Mouse (Mus musculus) layer of hippocampus, postnatal 36 days (tissue): ENCODE results near the gene Pfdn2. TPM values are rescaled to one million over a fixed set of nuclear protein-coding genes. Genes with fewer than 3 reads are reported as not detected.
"Not testable (repeated sequence)": the region's sequence is repeated elsewhere in the genome, so short reads cannot be mapped to it uniquely, and the experiment has no call there.

Experiments used
- DNase-seq, 2 experiments: peaks; one replicate each; pipeline ENCODE4 v3.0.0; 2022
- total RNA-seq, 2 experiments: library from RNA; stranded (reverse); gene quantifications; 2 replicates each; pipeline ENCODE4 v1.2.3; 2021

Gene Pfdn2
- 100 to 1,000 TPM; 160 to 166 TPM for total RNA-seq

- DNase-seq = peak; percentile 92
Observed at GRCm38 (mm10) chr1:171345225-171346094, at the start of gene Pfdn2, which contains the start of gene Nit1. Gene Pfdn2 (plus strand): TSS chr1:171345670. Gene Nit1 (minus strand): TSS chr1:171345646.

DNA sequence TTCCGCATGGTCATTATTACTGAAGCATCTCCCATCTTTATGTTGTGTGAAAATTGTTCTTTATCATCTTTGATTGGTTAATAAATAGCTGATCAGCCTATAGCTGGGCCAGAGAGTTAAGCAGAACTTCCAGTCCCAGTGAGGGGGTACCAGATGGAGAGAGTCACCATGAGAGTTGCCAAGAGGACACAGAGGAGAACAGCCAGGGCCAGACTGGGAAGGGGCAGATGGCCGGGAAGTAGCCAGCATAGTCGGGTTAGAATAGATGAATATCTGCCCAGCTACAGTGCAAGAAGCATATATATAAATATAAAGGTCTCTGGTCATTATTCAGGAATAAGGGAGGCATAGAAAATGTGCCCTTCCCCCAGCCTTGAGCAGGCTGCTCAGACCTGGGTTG is 47.2 kb upstream of the Pfdn2 start:
- no peak for DNase-seq

GRCm38 (mm10) chr1:171306157-171306556 is 39.3 kb upstream of the Pfdn2 start:
- DNase-seq = not testable (repeated sequence)

DNA sequence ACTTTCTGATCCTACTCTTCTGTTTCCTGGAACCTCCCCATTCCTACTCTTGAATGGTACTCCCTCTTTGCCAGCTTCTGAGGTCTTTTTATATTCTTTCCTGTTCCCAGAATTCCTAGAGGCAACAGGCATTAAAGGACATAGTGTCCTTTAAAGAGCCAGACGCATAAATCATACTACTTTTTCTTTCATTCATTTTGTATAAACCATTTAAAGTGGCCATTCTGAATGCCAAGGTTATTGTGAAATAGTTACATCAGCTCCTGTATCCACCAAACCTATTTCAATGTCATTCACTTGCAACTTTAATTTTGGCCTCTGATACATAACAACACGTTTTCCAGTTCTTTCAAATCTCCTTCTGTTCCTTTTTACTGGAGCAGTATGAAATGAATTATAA is 36.1 kb upstream of the Pfdn2 start:
- DNase-seq = no peak

DNA sequence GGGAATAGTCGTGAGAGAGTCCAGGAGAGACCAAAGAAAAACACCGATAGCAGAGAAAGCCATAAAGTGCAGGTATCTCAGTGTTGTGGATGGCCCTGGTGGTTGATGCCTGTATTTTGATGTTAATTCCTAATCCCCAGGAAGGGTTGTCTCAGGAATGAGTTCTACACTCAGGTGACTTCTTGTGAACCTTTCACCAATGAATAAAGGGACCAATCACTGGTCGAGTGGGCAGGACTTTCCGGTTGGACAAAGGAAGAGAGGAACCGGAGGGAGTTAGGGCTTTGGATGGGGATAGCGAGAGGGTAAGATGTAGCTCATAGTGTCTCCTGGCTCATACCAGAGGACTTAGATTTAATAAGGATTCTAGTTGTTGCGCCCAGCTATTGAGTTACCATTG is 25.7 kb upstream of the Pfdn2 start:
- no peak for DNase-seq

- no peak for DNase-seq
Observed at GRCm38 (mm10) chr1:171320151-171320550, 25.3 kb upstream of the Pfdn2 start.

- no peak for DNase-seq
Observed at GRCm38 (mm10) chr1:171321415-171321814, 24.1 kb upstream of the Pfdn2 start.

GRCm38 (mm10) chr1:171322012-171322411 is 23.5 kb upstream of the Pfdn2 start:
- DNase-seq = no peak

- DNase-seq = no peak
Observed at GRCm38 (mm10) chr1:171325571-171325970, 19.9 kb upstream of the Pfdn2 start.

- not testable (repeated sequence) for DNase-seq
Observed at GRCm38 (mm10) chr1:171326588-171326987, 18.9 kb upstream of the Pfdn2 start.

DNA sequence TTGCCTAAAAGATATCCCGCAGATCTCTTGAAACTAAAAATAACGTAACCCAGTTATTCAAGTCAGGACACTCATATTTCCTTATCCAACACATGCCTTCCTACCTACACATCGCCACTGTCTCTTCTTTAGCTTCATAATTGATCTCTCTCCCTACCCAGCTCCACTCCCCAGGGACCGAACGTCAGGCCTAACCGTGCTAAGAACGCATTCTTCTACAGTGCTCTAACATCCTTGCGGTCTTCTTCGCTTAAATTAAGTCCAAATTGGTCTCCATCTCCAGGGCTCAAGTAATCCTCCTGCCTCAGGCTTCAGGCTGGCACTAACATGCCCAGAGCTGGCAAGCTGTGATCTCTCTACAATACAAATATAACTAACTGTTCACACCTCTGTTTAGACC is 17.2 kb upstream of the Pfdn2 start:
- DNase-seq = no peak

- DNase-seq = peak; percentile 94
Observed at GRCm38 (mm10) chr1:171328839-171329432, 16.5 kb upstream of the Pfdn2 start, which contains the start of gene Dedd. Gene Dedd (plus strand): TSS chr1:171329145.

DNA sequence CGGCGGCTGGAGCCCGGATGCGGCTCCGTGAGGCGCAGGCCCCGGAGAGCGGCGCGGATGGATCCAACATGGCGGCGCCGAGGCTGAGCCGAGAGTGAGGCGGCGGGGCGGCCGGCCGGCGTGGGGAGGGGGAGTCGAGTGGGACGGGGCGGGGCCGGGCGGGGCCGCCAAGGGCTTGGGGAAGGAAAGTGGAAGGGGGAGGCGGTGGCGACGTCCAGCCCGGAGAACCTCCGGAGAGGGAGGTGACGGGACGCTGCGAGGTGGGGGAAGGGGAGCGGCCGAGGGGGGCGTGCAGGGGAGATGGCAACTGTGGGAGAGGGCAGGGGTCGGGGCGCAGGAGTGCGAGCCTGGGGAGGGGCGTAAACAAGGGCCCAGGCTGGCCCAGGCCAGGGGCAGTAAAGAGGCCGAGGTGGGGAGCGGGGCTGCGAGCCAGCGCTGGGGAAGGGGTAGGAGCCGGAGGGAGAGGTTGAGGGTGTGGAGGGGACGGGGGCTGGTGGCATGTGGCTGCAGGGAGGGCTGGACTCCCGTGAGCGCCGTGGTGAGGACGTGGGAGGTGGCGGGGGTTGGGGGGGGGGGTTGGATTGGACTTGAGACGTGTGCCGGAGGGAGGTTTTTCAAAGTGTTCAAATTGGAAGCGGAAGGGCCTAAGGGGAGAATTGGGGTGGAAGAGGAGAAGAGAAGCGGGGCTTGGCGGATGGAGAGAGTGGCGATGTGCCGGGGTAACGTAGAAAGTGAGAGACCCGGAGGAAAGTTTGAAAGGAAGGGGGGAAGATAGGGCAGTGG is 15.8 kb upstream of the Pfdn2 start:
- peak in 1 of 2 experiments; percentile 29 for DNase-seq

- no peak for DNase-seq
Observed at GRCm38 (mm10) chr1:171330216-171330560, 15.3 kb upstream of the Pfdn2 start.

DNA sequence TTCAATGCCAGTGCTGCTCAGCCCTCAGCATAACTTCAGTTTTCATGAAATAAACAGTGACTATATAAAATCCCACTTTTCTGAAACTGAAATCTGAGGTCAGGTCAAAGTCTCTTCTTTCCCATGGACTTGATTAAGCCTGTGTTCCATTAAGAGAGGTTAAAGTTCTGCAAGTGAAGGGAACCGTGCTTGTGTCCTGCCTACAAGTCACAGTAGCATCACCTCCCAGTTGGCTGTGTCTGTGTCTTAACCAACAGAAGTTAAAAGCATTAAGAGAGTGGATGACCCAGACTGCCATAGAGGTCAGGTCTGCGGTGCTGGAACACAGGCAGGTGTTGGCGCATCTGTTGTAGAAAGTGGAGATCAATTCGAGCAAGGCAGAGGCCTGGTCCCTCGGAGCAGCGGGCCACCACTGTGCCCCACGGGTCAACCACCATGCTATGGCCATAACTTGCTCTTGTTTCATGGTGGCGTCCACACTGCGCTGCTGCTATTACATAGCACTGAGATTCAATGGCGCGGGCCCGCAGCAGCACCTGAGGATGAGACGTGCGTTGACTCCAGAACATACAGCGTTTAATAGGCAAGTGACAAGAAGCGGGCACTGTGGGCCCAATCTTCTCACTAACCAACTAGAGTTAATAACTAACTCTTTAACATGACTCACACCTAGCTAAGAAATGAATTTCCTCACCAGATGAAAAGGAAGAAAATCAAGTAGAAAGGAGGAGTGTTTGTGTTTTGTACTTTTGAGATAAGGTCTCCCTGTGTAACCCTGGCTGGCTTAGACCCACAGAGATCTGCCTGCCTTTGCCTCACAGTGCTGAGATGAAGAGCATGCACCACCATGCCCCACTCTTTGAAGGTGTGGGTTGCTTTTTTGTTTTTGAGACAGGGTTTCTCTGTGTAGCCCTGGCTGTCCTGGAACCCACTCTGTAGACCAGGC is 2.9 kb upstream of the Pfdn2 start:
- no peak for DNase-seq

GRCm38 (mm10) chr1:171343922-171344677 is 1.4 kb upstream of the Pfdn2 start:
- DNase-seq = no peak

DNA sequence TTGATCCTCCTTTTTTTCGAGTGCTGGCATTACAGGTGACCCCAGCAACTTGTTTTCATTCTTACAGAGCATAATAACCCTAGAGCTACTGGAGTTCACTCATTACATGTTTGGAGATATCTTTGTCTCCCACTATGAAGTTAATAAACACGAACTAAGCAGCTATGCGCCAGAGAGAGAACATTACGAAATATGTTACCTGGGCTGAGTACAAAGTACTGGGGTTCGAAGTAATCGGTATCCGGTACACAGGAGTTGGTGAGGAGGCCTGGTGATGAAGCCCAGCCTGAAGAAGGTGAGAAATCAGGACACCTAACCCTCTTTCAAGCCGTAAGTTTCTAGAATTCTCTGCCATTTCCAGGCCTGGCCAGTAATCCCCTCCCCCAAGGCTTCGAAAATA is 755 bp upstream of the Pfdn2 start:
- DNase-seq = no peak

DNA sequence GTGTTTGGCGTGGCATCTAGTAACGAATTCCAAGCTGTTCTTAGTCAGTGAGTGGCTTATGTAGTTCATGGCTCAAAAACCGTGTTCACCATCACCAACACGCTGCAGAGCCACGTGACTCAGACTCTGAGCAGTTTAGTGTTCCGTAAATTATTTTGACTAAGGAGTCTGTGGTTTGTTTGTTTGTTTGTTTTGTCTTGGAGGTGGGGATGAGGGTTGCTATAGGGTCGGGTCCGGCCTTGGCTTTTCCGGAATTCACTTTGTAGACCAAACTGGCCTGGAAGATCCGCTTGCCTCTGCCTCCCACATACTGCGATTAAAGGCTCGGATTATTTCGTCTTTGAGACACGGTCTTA is 603 bp downstream of the Pfdn2 start:
- DNase-seq = no peak

GRCm38 (mm10) chr1:171348665-171349064 is 3.2 kb downstream of the Pfdn2 start:
- no peak for DNase-seq

DNA sequence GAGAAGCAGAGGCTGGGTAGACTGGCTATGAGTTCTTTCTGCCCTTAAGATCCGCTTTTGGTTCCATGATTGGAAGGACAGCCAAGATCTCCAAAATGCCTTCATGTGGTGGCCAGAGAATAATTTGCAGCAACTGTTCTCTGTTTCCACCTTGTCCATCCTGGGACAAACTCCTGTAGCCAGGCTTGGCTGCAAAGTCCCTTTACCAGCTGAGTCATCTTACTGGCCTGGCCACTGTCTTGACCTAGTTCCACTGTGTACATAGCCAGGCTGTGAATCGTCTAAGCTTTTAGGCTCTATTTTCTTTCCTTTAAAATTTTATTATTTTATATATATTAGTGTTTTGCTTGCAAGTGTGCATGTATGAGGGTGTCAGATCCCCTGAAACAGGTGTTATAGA is 3.7 kb downstream of the Pfdn2 start:
- DNase-seq = no peak

GRCm38 (mm10) chr1:171355812-171356340 is 10.4 kb downstream of the Pfdn2 start:
- DNase-seq = no peak
